In the genomic region with DNA sequence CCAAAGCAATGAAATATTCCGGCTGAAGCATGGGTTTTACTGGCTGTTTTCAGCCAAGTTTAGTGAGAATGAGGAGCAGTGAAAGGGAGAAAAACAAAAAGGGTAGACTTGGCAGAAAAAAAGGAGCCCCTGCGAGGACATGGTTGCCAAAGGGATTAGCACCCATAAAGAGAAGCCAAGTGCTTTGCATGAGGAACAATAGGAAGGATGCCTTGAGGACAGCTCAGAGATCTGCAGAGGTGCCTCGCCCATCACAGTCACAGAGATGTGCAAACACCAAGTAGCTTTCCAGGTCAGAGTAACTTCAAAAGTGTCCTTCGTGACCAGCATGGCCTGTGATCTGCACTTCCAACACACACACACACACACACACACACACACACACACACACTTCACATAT, we compare ENCODE assay signal across 26 mouse cellular contexts. TPM values are rescaled to one million over a fixed set of nuclear protein-coding genes. Genes with fewer than 3 reads are reported as not detected.
DNase-seq lines count a peak whose midpoint lies in the region; ATAC-seq and TF ChIP-seq lines count a peak whose summit lies in the region.
"Had no signal": no experiment of that assay in that cellular context is flagged by ENCODE, and none has a peak within 500 bp of the region (broad histone marks: within the 10 kb centered on the region; RNA-seq: fewer than 3 reads in every experiment).

No protein-coding gene starts in this region.

- no peak overlapping the region for H3K4me2 ChIP-seq in forebrain, postnatal 0 days (ENCODE audit: low read depth)
- H3K4me2 ChIP-seq in forebrain, embryonic 12.5 days, result no peak overlapping the region
- H3K4me2 ChIP-seq in midbrain, embryonic 15.5 days, result no peak overlapping the region
- H3K4me2 ChIP-seq in midbrain, embryonic 14.5 days (ENCODE audit: low read length), result no peak overlapping the region
- H3K4me2 ChIP-seq: embryonic facial prominence, embryonic 13.5 days; heart, embryonic 12.5 days; hindbrain, embryonic 15.5 days; kidney, embryonic 15.5 days; neural tube, embryonic 15.5 days had no signal

- peak; percentile 76 for ATAC-seq in forebrain, postnatal 0 days
- no peak for ATAC-seq in forebrain, embryonic 12.5 days (ENCODE audit: low FRiP score)
- no peak for ATAC-seq in midbrain, embryonic 15.5 days (replicated peaks)
- no peak for ATAC-seq in midbrain, embryonic 14.5 days (ENCODE audit: low FRiP score, low TSS enrichment)
- no peak for ATAC-seq in cerebellum, adult (ENCODE audit: insufficient number of reproducible peaks, low FRiP score, low TSS enrichment)
- ATAC-seq: CD4-positive, CD25-positive, alpha-beta regulatory T cell, adult 4 months had no signal

- 24% methylated on average over 4 of the region's 4 CpGs for WGBS in forebrain, postnatal 0 days
- 39% methylated on average over 4 of the region's 4 CpGs for WGBS in forebrain, embryonic 12.5 days
- WGBS in midbrain, embryonic 10.5 days, result 36% methylated on average over 4 of the region's 4 CpGs
- 18% methylated on average over 4 of the region's 4 CpGs for WGBS in midbrain, embryonic 15.5 days
- 18% methylated on average over 4 of the region's 4 CpGs for WGBS in midbrain, embryonic 14.5 days

- no peak overlapping the region for H3K4me3 ChIP-seq in forebrain, postnatal 0 days (ENCODE audit: low read depth, low read length)
- H3K4me3 ChIP-seq in forebrain, embryonic 12.5 days (replicated peaks), result no peak overlapping the region
- no peak overlapping the region for H3K4me3 ChIP-seq in midbrain, embryonic 10.5 days
- H3K4me3 ChIP-seq in midbrain, embryonic 15.5 days, result no peak overlapping the region
- H3K4me3 ChIP-seq in midbrain, embryonic 14.5 days (replicated peaks; ENCODE audit: low read depth, low read length), result no peak overlapping the region
- H3K4me3 ChIP-seq: embryonic facial prominence, embryonic 13.5 days; heart, adult 2 months; heart, embryonic 12.5 days; hindbrain, embryonic 15.5 days; kidney, embryonic 15.5 days; neural tube, embryonic 15.5 days had no signal

- H3K4me1 ChIP-seq in forebrain, postnatal 0 days (ENCODE audit: insufficient read depth), result peaks cover 3% of the 10 kb centered on the region; the same call in 1 of the 2 replicates
- H3K4me1 ChIP-seq in forebrain, embryonic 12.5 days, result peaks cover 2% of the 10 kb centered on the region; the same call in 1 of the 2 replicates
- peaks cover 15% of the 10 kb centered on the region for H3K4me1 ChIP-seq in midbrain, embryonic 10.5 days
- H3K4me1 ChIP-seq in midbrain, embryonic 15.5 days, result peaks cover under 1% of the 10 kb centered on the region; the same call in 1 of the 2 replicates
- no peaks in the 10 kb centered on the region for H3K4me1 ChIP-seq in midbrain, embryonic 14.5 days (ENCODE audit: control insufficient read depth, insufficient read depth, low read length)
- H3K4me1 ChIP-seq: embryonic facial prominence, embryonic 13.5 days; heart, embryonic 12.5 days; hindbrain, embryonic 15.5 days; kidney, embryonic 15.5 days; neural tube, embryonic 15.5 days had no signal

- 0 out of 2 replicates have a peak overlapping the region, but pooled peaks have one; percentile 35 for H3K27ac ChIP-seq in forebrain, postnatal 0 days (ENCODE audit: low read depth, low read length)
- H3K27ac ChIP-seq in forebrain, embryonic 12.5 days, result no peak overlapping the region
- peak overlapping the region; percentile 46 for H3K27ac ChIP-seq in midbrain, embryonic 10.5 days (replicated peaks)
- no peak overlapping the region for H3K27ac ChIP-seq in midbrain, embryonic 15.5 days
- no peak overlapping the region for H3K27ac ChIP-seq in midbrain, embryonic 14.5 days (replicated peaks; ENCODE audit: low read depth, low read length)
- H3K27ac ChIP-seq: embryonic facial prominence, embryonic 13.5 days; heart, adult 2 months; hindbrain, embryonic 15.5 days; kidney, embryonic 15.5 days; liver, embryonic 14.5 days; macrophage; neural tube, embryonic 15.5 days had no signal

- TF ChIP-seq CTCF in forebrain, postnatal 0 days (IDR thresholded peaks at IDR 0.05; ENCODE audit: low read depth), result no peak

- no peaks in the 10 kb centered on the region for H3K27me3 ChIP-seq in forebrain, postnatal 0 days (ENCODE audit: insufficient read depth, low read length)
- H3K27me3 ChIP-seq in forebrain, embryonic 12.5 days, result no peaks in the 10 kb centered on the region
- no peaks in the 10 kb centered on the region for H3K27me3 ChIP-seq in midbrain, embryonic 10.5 days (ENCODE audit: low read depth, poor library complexity, severe bottlenecking)
- H3K27me3 ChIP-seq in midbrain, embryonic 15.5 days (replicated peaks), result no peaks in the 10 kb centered on the region
- H3K27me3 ChIP-seq in midbrain, embryonic 14.5 days (ENCODE audit: control insufficient read depth, insufficient read depth, low read length), result no peaks in the 10 kb centered on the region
- H3K27me3 ChIP-seq: embryonic facial prominence, embryonic 13.5 days; heart, embryonic 12.5 days; hindbrain, embryonic 15.5 days; kidney, embryonic 15.5 days; neural tube, embryonic 15.5 days had no signal

- H3K9ac ChIP-seq in forebrain, postnatal 0 days, result no peak overlapping the region
- no peak overlapping the region for H3K9ac ChIP-seq in forebrain, embryonic 12.5 days
- H3K9ac ChIP-seq in midbrain, embryonic 15.5 days, result no peak overlapping the region
- no peak overlapping the region for H3K9ac ChIP-seq in midbrain, embryonic 14.5 days (replicated peaks; ENCODE audit: low read length)
- H3K9ac ChIP-seq: embryonic facial prominence, embryonic 13.5 days; heart, embryonic 12.5 days; hindbrain, embryonic 15.5 days; kidney, embryonic 15.5 days; liver, embryonic 14.5 days; neural tube, embryonic 15.5 days had no signal

- H3K9me3 ChIP-seq in forebrain, postnatal 0 days (ENCODE audit: low read length), result no peaks in the 10 kb centered on the region
- H3K9me3 ChIP-seq in forebrain, embryonic 12.5 days, result no peaks in the 10 kb centered on the region
- no peaks in the 10 kb centered on the region for H3K9me3 ChIP-seq in midbrain, embryonic 10.5 days (replicated peaks)
- no peaks in the 10 kb centered on the region for H3K9me3 ChIP-seq in midbrain, embryonic 15.5 days
- no peaks in the 10 kb centered on the region for H3K9me3 ChIP-seq in midbrain, embryonic 14.5 days (ENCODE audit: control insufficient read depth, low read length)
- H3K9me3 ChIP-seq: embryonic facial prominence, embryonic 13.5 days; heart, embryonic 12.5 days; hindbrain, embryonic 15.5 days; kidney, embryonic 15.5 days; neural tube, embryonic 15.5 days had no signal

- DNase-seq in forebrain, postnatal 0 days, result peak; percentile 63
- DNase-seq in midbrain, embryonic 10.5 days (ENCODE audit: low spot score), result peak; percentile 14
- peak; percentile 35 for DNase-seq in R1 (ENCODE audit: low read depth, low spot score)
- peak; percentile 27 for DNase-seq in midbrain, embryonic 14.5 days
- DNase-seq: adrenal gland, postnatal 10 days; cerebellum, adult 18-20 months; cerebellum, postnatal 10 days; gastrocnemius, postnatal 25 days; heart, adult 2 months; kidney, adult 18-20 months; kidney, postnatal 25 days; lung, adult 2 months; lung, postnatal 10 days; retina, postnatal 1 day; right cerebral cortex, postnatal 14 days had no signal

- no peaks in the 10 kb centered on the region for H3K36me3 ChIP-seq in forebrain, postnatal 0 days (ENCODE audit: insufficient read depth)
- H3K36me3 ChIP-seq in forebrain, embryonic 12.5 days (replicated peaks), result no peaks in the 10 kb centered on the region
- H3K36me3 ChIP-seq in midbrain, embryonic 10.5 days, result no peaks in the 10 kb centered on the region
- H3K36me3 ChIP-seq in midbrain, embryonic 15.5 days (replicated peaks), result no peaks in the 10 kb centered on the region
- H3K36me3 ChIP-seq in midbrain, embryonic 14.5 days (ENCODE audit: control insufficient read depth, insufficient read depth, low read length), result no peaks in the 10 kb centered on the region
- H3K36me3 ChIP-seq: embryonic facial prominence, embryonic 13.5 days; heart, embryonic 12.5 days; hindbrain, embryonic 15.5 days; kidney, embryonic 15.5 days; neural tube, embryonic 15.5 days had no signal

RNA-seq across cellular contexts. Expression of gene Dglucy, which starts 21.4 kb away (rescaled TPM):
- 3.9 and 4.5 TPM in 2 replicates for total RNA-seq in forebrain, postnatal 0 days (2014; rRNA removed)
- 2.6 and 3.0 TPM in 2 replicates for polyA plus RNA-seq in forebrain, postnatal 0 days (2015; fragmentation: Nextera tagmentation; extraction: Ambion mirVana)
- polyA plus RNA-seq in forebrain, embryonic 12.5 days (2016; fragmentation: Nextera tagmentation; extraction: Ambion mirVana), result 1.4 and 2.7 TPM in 2 replicates
- 0.06 and 0.10 TPM in 2 replicates for polyA plus RNA-seq in midbrain, embryonic 10.5 days (2016; fragmentation: Nextera tagmentation; extraction: Ambion mirVana)
- polyA plus RNA-seq in midbrain, embryonic 15.5 days (2015; fragmentation: Nextera tagmentation; extraction: Ambion mirVana), result 2.9 TPM in 2 replicates
- polyA plus RNA-seq in midbrain, embryonic 14.5 days (2014; fragmentation: Nextera tagmentation; extraction: Ambion mirVana), result 1.7 and 1.9 TPM in 2 replicates

RNA-seq across cellular contexts. Expression of gene Rps6ka5, which starts 30.6 kb away (rescaled TPM):
- total RNA-seq in forebrain, postnatal 0 days (2014; rRNA removed), result 28.8 and 29.5 TPM in 2 replicates
- polyA plus RNA-seq in forebrain, postnatal 0 days (2015; fragmentation: Nextera tagmentation; extraction: Ambion mirVana), result 6.3 and 8.7 TPM in 2 replicates
- polyA plus RNA-seq in forebrain, embryonic 12.5 days (2016; fragmentation: Nextera tagmentation; extraction: Ambion mirVana), result 6.4 and 6.5 TPM in 2 replicates
- polyA plus RNA-seq in midbrain, embryonic 10.5 days (2016; fragmentation: Nextera tagmentation; extraction: Ambion mirVana), result 2.4 and 2.9 TPM in 2 replicates
- polyA plus RNA-seq in midbrain, embryonic 15.5 days (2015; fragmentation: Nextera tagmentation; extraction: Ambion mirVana), result 7.2 and 7.8 TPM in 2 replicates
- 7.0 and 7.9 TPM in 2 replicates for polyA plus RNA-seq in midbrain, embryonic 14.5 days (2014; fragmentation: Nextera tagmentation; extraction: Ambion mirVana)

Comparison
In these comparisons a context has a peak if more than half of its experiments do, and no peak if none do; other contexts are left out.
1. H3K27ac ChIP-seq: peak in forebrain, postnatal 0 days (single experiment) and midbrain, embryonic 10.5 days (single experiment); none in forebrain, embryonic 12.5 days (single experiment), midbrain, embryonic 15.5 days (single experiment) and midbrain, embryonic 14.5 days (single experiment).
2. Peak in every context shown above with its lines, with median percentiles within 50 percentile points of each other: DNase-seq.